Mouse (Mus musculus): ENCODE measurements around the gene Olfr129. TPM values are rescaled to one million over a fixed set of nuclear protein-coding genes. Genes with fewer than 3 reads are reported as not detected.

Gene Olfr129
- not detected in 2 replicates for total RNA-seq (2012; rRNA removed)

- DNase-seq (ENCODE audit: low read depth, low spot score), result no peak
- in situ Hi-C loops (cut with MboI; ENCODE audit: low sequenced_read_pairs in 2 of 2, unreplicated experiment in 2 of 2), result no loop called here
- no peak within 1 kb of the TSS for H3K9ac ChIP-seq (ENCODE audit: insufficient read depth, low read depth, low read length, poor library complexity, severe bottlenecking)
- no peaks in the 10 kb centered on the region for H3K4me1 ChIP-seq (ENCODE audit: control insufficient read depth in 2 of 2, insufficient read depth in 2 of 2, low read length in 2 of 2, poor library complexity in 1 of 2)
- H3K9me3 ChIP-seq (ENCODE audit: control insufficient read depth, insufficient read depth, low read depth, low read length), result no peaks in the 10 kb centered on the region
- TF ChIP-seq MAFK (IDR thresholded peaks at IDR 0.05; ENCODE audit: insufficient read depth, low read depth, low read length) (no peak), CHD2 (IDR thresholded peaks at IDR 0.05; ENCODE audit: low read depth, low read length) (no peak), HCFC1 (IDR thresholded peaks at IDR 0.05; ENCODE audit: borderline replicate concordance, insufficient read depth, low read length) (no peak), ZNF384 (IDR thresholded peaks at IDR 0.05; ENCODE audit: low read depth, low read length) (no peak), ZC3H11A (IDR thresholded peaks at IDR 0.05; ENCODE audit: borderline replicate concordance, low read depth, low read length) (no peak)
- no peaks in the 10 kb centered on the region for H3K36me3 ChIP-seq (ENCODE audit: control insufficient read depth, insufficient read depth, low read length, poor library complexity, severe bottlenecking)
- no peak within 1 kb of the TSS for H3K27ac ChIP-seq (ENCODE audit: insufficient read depth, low read depth, low read length, poor library complexity, severe bottlenecking)
- H3K4me3 ChIP-seq (ENCODE audit: insufficient read depth in 1 of 2, low read depth in 1 of 2, low read length in 2 of 2, poor library complexity in 1 of 2, severe bottlenecking in 1 of 2), result no peak within 1 kb of the TSS
Observed at GRCm38 (mm10) chr17:38059979-38060378, at the start of gene Olfr129. TSS of gene Olfr129 (minus strand) at chr17:38060079.

GRCm38 (mm10) chr17:38088593-38088992, 28.7 kb upstream of the Olfr129 start, which contains the start of gene Olfr131:
TSS of gene Olfr131 (minus strand) at chr17:38088693.
- H3K27ac ChIP-seq (ENCODE audit: insufficient read depth, low read depth, low read length, poor library complexity, severe bottlenecking), result no peak within 1 kb of the TSS
- no peaks in the 10 kb centered on the region for H3K36me3 ChIP-seq (ENCODE audit: control insufficient read depth, insufficient read depth, low read length, poor library complexity, severe bottlenecking)
- H3K4me1 ChIP-seq (ENCODE audit: control insufficient read depth in 2 of 2, insufficient read depth in 2 of 2, low read length in 2 of 2, poor library complexity in 1 of 2), result no peaks in the 10 kb centered on the region
- no peak within 1 kb of the TSS for H3K4me3 ChIP-seq (ENCODE audit: insufficient read depth in 1 of 2, low read depth in 1 of 2, low read length in 2 of 2, poor library complexity in 1 of 2, severe bottlenecking in 1 of 2)
- no peak for DNase-seq (ENCODE audit: low read depth, low spot score)
- in situ Hi-C loops (cut with MboI; ENCODE audit: low sequenced_read_pairs in 2 of 2, unreplicated experiment in 2 of 2), result no loop called here
- H3K9me3 ChIP-seq (ENCODE audit: control insufficient read depth, insufficient read depth, low read depth, low read length), result no peaks in the 10 kb centered on the region
- TF ChIP-seq HCFC1 (IDR thresholded peaks at IDR 0.05; ENCODE audit: borderline replicate concordance, insufficient read depth, low read length) (no peak), ZNF384 (IDR thresholded peaks at IDR 0.05; ENCODE audit: low read depth, low read length) (no peak), CHD2 (IDR thresholded peaks at IDR 0.05; ENCODE audit: low read depth, low read length) (no peak), MAFK (IDR thresholded peaks at IDR 0.05; ENCODE audit: insufficient read depth, low read depth, low read length) (no peak), ZC3H11A (IDR thresholded peaks at IDR 0.05; ENCODE audit: borderline replicate concordance, low read depth, low read length) (no peak)
- no peak within 1 kb of the TSS for H3K9ac ChIP-seq (ENCODE audit: insufficient read depth, low read depth, low read length, poor library complexity, severe bottlenecking)

DNA sequence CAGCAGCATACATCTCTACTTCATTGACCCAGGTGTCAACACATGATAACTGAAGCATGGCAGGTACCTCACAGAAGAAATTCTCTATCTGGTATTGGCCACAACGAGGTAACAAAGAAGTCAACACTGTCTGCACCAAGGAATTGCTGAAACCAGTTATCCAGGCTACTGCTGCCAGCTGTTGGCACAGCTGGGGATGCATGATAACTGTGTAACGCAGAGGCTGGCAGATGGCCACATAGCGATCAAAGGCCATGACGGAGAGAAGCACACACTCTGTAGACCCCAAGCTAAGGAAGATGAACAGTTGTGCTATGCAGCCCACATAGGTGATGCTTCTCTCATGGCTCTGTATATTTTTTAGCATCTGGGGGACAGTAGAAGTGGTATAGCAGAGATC, 22.5 kb upstream of the Olfr129 start:
- no peak for DNase-seq (ENCODE audit: low read depth, low spot score)
- Histone ChIP-seq H3K4me3 (ENCODE audit: insufficient read depth in 1 of 2, low read depth in 1 of 2, low read length in 2 of 2, poor library complexity in 1 of 2, severe bottlenecking in 1 of 2) (no peak overlapping the region), H3K4me1 (ENCODE audit: control insufficient read depth in 2 of 2, insufficient read depth in 2 of 2, low read length in 2 of 2, poor library complexity in 1 of 2) (no peaks in the 10 kb centered on the region), H3K27ac (ENCODE audit: insufficient read depth, low read depth, low read length, poor library complexity, severe bottlenecking) (no peak overlapping the region), H3K9me3 (ENCODE audit: control insufficient read depth, insufficient read depth, low read depth, low read length) (no peaks in the 10 kb centered on the region), H3K9ac (ENCODE audit: insufficient read depth, low read depth, low read length, poor library complexity, severe bottlenecking) (no peak overlapping the region), H3K36me3 (ENCODE audit: control insufficient read depth, insufficient read depth, low read length, poor library complexity, severe bottlenecking) (no peaks in the 10 kb centered on the region)
- no peak for TF ChIP-seq CHD2 (IDR thresholded peaks at IDR 0.05; ENCODE audit: low read depth, low read length)
- TF ChIP-seq HCFC1 (IDR thresholded peaks at IDR 0.05; ENCODE audit: borderline replicate concordance, insufficient read depth, low read length), result no peak
- TF ChIP-seq ZC3H11A (IDR thresholded peaks at IDR 0.05; ENCODE audit: borderline replicate concordance, low read depth, low read length), result no peak
- no peak for TF ChIP-seq MAFK (IDR thresholded peaks at IDR 0.05; ENCODE audit: insufficient read depth, low read depth, low read length)
- no peak for TF ChIP-seq ZNF384 (IDR thresholded peaks at IDR 0.05; ENCODE audit: low read depth, low read length)
- in situ Hi-C loops (cut with MboI; ENCODE audit: low sequenced_read_pairs in 2 of 2, unreplicated experiment in 2 of 2), result no loop called here

DNA sequence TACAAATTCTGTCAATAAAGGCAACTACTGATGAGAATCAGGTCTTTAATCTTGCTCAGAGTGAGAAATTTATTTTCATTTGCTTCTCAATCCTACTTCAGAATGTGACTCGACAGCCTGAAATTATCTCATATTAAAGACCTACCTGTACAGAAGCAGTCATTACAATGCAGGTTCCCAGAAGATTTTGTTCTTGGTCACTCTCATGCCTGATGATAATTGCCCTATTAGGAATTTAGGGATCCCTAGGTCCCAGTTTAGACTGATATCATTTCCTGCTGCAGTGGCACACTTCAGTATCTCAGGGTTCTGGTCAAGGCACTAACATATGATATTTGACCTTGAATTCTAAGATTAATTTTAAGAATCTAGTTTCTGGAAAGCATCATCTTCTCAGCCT, 3.7 kb upstream of the Olfr129 start, which contains the start of gene Olfr130:
TSS of gene Olfr130 (plus strand) at position 301 of the 400 bp plus-strand sequence.
- TF ChIP-seq CHD2 (IDR thresholded peaks at IDR 0.05; ENCODE audit: low read depth, low read length), result no peak
- no peak for TF ChIP-seq ZNF384 (IDR thresholded peaks at IDR 0.05; ENCODE audit: low read depth, low read length)
- TF ChIP-seq ZC3H11A (IDR thresholded peaks at IDR 0.05; ENCODE audit: borderline replicate concordance, low read depth, low read length), result no peak
- no peak for TF ChIP-seq HCFC1 (IDR thresholded peaks at IDR 0.05; ENCODE audit: borderline replicate concordance, insufficient read depth, low read length)
- no peak for TF ChIP-seq MAFK (IDR thresholded peaks at IDR 0.05; ENCODE audit: insufficient read depth, low read depth, low read length)
- no peak within 1 kb of the TSS for H3K4me3 ChIP-seq (ENCODE audit: insufficient read depth in 1 of 2, low read depth in 1 of 2, low read length in 2 of 2, poor library complexity in 1 of 2, severe bottlenecking in 1 of 2)
- H3K27ac ChIP-seq (ENCODE audit: insufficient read depth, low read depth, low read length, poor library complexity, severe bottlenecking), result no peak within 1 kb of the TSS
- in situ Hi-C loops (cut with MboI; ENCODE audit: low sequenced_read_pairs in 2 of 2, unreplicated experiment in 2 of 2), result no loop called here
- no peak within 1 kb of the TSS for H3K9ac ChIP-seq (ENCODE audit: insufficient read depth, low read depth, low read length, poor library complexity, severe bottlenecking)
- H3K9me3 ChIP-seq (ENCODE audit: control insufficient read depth, insufficient read depth, low read depth, low read length), result no peaks in the 10 kb centered on the region
- no peaks in the 10 kb centered on the region for H3K4me1 ChIP-seq (ENCODE audit: control insufficient read depth in 2 of 2, insufficient read depth in 2 of 2, low read length in 2 of 2, poor library complexity in 1 of 2)
- no peak for DNase-seq (ENCODE audit: low read depth, low spot score)
- no peaks in the 10 kb centered on the region for H3K36me3 ChIP-seq (ENCODE audit: control insufficient read depth, insufficient read depth, low read length, poor library complexity, severe bottlenecking)
